Mouse (Mus musculus): ENCODE measurements around the gene Lrrc20.

The Lrrc20 gene

DNA sequence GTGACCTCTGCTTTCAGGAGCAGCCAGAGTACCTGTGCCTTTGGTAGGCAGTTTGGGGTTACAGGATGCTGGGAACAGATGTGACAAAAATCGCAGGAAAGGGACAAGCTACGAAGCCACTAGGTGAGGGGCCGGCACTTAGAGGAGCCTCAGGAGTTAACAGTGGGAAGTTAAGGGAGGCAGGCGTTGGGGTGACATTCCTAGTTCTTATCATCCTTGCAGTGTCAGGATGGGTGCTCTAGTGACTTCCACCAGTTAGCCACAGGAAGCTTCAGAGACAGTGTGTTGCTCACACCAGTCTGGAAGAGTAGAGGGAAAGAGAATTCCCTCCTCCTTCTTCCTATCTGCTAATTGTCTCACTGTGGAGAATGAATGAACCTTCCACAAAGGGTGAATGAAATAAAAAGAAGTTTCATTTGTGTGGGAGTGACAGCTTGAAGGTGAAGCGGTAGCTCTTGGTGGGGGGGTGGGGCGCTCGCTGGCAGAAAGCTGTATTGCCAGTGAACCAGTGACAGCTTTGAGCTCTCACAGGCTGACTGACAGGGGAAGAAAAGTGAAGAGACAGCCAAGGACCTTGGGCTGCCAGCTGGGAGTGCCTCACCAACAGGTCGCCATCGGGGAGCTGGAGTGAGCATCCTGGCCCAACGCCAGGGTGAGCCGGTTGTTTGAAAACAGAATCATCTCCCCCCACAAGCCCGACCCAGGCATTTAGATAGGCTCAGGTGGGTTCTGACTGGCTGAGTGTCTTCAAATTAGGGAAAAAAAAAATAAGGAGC, 41.9 kb downstream of the Lrrc20 start:
- DNase-seq (ENCODE audit: low spot score), result no peak

DNA sequence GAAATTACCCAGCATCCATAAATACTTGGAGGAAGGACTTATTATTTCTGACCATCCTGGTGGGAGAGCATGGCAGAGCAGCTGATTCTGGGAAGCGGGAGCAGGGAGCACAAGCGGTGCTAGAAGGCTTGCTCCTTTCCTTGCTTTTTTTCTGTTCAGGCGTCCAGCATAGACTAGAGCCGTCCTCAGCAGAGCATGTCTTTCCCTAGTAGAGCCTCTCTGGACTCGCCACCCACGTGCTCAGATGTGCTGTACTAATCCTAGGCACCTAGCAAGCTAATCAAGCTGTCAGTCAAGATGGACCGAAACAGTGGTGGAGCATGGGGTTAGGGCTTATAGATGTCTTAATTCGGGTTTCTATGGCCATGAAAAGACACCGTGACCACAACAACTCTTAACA, 42.7 kb downstream of the Lrrc20 start:
- no peak for DNase-seq (ENCODE audit: low spot score)

DNA sequence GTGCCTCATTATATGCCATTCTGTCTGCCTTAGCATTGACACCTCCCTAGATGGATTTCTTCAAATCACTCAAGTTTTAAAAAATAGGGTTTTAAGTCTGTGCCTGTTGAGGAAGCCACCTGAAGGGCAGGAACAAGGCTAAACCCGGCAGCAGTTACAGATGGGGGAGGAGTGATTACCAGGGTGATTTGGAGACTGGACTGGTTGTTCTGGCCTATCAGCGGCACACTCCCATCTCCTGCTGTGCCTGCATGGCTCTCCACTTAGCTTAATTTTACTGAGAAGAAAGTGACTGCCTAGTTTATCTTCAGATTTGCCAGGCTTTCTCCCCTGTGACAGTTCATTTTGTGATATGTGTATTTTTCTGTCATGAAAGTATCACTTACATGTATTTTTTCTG, 43.9 kb downstream of the Lrrc20 start:
- no peak for DNase-seq (ENCODE audit: low spot score)

DNA sequence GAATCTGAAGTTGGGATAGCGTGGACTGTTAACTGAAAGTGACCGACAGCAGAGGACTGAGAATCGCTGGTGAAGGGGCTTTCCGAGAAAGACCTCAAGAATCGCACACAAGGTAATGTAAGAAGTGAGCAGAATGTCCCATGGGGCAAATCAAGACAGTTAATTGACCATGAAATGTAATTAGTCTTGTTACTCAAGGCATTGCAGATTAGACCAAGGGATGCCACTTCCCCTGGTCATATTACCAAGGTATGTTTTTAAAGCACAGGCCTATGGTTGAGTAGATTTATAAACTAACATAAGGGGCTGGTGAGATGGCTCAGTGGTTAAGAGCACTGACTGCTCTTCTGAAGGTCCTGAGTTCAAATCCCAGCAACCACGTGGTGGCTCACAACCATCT, 45.1 kb downstream of the Lrrc20 start:
- DNase-seq (ENCODE audit: low spot score), result no peak

DNA sequence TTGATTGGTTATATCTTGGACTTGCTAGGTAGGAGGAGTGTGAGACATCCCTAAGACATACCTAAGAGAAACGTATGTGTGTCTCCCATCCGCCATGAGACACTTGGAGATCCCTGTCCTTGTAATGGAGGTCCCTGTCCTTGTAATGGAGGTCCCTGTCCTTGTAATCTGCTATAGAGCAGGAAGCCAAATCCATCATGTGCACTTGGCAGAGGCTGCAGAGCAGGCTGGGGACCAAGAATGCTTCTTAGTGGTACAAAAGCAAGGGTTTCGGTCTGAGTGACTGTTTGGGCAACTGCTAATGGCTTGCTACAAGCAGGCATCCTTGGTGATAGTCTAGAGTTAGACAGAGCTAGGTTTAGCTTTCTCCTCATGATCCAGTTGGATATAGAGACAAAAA, 55.3 kb downstream of the Lrrc20 start:
- DNase-seq (ENCODE audit: low spot score), result no peak

DNA sequence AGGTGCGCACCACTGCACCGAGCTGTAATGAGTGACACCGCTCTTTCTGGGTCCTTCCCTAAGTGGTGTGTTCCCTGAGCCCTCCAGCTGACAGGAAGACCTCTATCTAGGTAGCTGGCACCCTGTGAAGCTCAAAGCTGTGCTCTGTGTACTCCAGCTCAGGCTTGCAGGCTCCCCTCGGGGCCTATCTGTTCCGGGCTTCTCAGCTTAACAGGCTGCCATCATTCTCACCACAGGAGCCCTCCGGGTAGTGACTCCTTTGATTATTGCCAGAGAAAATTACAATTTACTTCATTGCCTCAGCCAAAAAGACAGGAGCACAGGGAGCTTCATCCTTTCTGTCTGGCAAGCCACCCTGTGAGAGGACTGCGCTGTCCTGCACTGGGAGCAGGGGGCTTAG, 57.7 kb downstream of the Lrrc20 start:
- no peak for DNase-seq (ENCODE audit: low spot score)

DNA sequence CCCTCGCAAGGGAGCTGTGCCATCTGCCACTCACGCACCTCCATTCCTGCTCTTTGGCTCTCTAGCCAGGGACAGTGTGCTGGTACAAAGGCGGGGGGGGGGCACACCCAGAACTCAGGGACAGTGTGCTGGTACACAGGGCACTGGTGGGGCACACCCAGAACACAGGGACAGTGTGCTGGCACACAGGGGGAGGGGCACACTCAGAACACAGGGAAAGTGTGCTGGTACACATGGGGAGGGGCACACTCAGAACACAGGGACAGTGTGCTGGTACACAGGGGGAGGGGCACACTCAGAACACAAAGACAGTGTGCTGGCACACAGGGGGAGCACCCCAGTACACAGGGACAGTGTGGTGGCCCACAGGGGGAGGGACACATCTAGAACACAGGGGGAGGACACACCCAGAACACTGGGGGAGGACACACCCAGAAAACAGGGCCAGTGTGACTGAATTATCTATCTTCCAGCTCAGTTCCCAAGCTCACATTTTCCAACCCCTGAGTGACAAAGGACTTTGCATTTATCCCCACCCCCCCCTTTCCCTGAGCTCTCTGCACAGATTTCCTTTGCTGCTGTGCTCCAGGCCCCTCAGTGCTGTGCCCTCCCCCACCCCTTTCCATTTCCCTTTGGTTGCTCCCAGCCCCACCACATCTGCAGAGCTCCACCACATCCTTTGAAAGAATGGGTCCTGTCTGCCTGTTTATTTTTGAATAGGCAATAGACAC, 58.9 kb downstream of the Lrrc20 start:
- no peak for DNase-seq (ENCODE audit: low spot score)

DNA sequence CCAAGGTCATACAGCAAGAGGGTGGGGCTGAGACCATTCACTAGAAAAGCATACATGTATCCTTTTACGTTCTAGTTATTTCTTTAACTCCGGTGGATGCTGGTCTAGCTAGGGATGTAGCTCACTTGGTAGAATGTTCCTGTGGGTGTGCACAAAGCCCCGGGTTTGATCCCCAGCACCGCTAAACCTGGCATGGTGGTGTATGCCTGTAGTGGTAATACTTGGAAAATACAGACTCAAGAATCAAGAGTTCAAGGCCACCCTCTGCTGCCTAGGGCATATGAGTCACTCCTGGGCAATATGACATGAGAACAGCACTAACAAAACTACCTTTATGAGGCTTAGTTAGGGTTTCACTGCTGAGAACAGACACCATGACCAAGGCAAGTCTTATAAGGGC, 59.8 kb downstream of the Lrrc20 start:
- no peak for DNase-seq (ENCODE audit: low spot score)

DNA sequence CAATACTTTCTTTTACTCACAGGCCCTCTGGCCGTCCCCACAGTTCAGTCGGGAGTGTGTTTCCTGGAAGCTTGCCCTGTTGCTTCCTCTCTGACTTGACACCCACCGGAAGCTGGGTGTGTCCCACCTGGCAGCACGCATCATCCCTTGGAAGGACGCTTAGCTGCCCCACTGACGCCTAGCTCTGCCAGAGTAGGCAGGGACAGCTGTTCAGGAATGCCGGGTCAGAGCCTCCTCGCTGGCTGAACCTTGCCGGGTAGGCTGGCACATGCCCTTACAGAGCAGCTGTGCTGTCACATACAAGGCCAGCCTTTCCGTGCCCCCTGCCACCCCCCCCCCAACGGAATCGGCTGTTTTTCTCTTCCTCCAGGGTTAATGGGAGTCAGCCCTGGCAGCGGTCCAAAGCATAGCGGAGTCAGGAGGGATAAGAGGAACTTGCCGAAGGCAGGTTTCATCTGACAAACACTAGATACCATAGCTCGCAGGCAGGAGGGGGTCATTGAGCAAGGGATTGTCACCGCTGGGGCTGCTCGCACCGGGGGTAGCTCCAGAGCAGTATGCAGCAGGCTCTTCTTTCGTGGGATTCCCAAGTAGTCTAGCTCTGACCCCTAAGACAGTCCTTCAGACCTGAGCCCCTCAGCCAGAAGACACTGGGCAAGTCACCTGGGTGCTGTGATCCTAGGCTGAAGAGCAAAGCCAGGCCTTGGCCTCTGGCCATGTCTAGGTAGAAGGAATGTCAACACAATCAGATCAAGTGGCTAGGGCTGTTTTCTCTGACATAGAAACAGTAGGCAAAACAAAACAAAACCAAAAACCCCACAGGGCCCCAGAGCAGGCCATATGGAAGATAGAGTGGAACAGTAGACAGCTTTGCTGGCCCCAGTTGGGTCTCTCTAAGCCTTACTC, 60.8 kb downstream of the Lrrc20 start:
- DNase-seq (ENCODE audit: low spot score), result peak; percentile 32

DNA sequence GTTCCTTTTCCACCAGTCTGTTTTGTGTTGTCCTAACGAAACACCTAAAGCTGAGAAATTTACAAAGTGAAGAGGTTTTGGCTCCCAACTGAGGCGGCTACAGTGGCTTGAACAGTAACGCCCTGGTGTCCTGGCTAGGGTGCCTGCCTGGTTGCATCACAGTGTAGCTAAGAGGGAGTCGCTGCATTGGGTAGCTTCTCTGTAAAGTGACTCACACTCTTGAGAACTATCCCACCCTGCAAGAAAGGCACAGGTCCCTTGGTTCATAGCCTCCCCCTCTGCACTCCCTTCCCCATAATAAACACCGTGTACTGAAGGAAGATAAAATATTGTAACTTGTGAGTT, 61.4 kb downstream of the Lrrc20 start:
- no peak for DNase-seq (ENCODE audit: low spot score)

DNA sequence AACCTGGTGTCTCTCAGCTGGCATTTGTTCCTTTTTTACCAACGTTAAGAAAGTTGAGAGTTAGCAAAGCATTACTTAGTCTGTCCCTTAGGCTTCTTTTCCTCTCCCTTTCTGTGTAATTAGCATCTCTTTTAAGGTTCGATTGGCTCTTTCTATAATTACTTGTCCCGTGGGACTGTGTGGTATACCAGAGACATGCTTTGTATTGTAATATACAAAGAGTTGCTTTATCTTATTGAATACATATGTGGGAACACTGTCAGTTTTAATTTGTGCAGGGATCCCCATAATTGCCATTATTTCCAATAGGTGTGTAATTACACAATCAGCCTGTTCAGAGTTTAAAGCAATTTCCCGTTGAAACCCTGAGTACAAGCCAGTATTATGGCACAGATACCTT, 62.8 kb downstream of the Lrrc20 start:
- DNase-seq (ENCODE audit: low spot score), result no peak

DNA sequence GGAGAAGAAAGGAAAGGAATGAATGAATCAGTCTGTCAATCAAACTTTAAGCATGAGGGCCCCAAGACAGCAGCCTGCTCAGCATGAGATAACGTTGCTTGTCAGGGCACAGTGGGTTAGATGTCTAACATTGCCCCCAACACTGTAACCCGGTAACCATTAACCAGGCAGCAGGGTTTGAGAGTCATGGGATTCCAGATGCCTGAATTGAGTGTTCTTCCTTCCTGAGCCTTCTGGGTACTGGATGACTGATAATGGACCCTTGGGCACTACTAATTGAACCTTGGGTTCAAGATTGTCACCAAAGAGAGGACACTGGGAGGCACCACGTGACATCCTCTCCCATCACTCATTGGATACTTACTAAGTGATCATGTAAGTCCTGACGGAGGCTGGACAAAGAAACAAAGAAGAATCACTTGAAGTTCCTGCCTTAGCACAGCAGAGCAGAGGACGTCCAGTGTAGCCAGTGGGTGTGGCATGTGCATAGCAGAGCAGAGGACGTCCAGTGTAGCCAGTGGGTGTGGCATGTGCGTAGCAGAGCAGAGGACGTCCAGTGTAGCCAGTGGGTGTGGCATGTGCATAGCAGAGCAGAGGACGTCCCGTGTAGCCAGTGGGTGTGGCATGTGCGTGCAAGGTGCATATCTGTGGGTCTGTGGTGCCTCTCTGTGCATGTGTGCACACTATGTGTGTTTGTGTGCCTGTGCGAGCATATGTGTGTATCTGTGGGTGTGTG, 68.7 kb downstream of the Lrrc20 start:
- no peak for DNase-seq (ENCODE audit: low spot score)

DNA sequence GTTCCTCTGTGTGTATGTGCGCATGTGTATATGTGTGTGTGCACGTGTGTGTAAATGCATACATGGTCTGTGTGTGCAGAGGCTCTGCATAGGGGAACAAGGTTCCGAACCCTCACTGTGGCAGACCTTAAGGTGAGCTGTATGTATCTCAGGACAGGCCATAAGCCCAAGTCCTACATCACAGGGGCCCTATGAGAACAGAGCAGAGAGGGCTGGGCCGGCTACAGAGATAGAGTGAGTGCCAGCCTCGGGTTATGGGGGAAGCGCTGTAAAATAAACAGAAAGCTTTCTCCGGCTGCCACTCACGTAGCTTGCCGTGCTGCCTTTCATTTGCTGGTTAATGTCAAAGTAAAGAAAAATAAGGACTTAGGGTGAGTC, 69.3 kb downstream of the Lrrc20 start:
- DNase-seq (ENCODE audit: low spot score), result no peak

DNA sequence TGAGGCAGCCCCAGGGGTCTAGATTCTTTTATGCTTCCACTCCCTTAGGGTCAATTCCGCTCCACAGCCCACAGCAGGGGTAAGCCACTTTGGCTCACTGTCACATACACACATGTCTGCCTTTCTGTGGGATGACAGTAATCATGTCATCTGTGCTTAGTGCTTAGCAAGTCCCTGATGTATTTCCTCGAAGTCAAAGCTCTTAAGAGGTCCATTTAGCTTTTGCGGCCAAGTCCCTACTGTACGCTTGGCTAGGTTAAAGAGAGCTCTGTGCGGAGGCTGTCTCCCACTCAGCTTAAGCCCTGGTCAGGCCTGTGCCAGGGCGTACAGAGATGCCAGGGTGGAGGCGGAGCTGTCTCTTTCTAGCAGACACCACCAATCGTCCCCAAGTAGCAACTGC, 74.5 kb downstream of the Lrrc20 start:
- no peak for DNase-seq (ENCODE audit: low spot score)

DNA sequence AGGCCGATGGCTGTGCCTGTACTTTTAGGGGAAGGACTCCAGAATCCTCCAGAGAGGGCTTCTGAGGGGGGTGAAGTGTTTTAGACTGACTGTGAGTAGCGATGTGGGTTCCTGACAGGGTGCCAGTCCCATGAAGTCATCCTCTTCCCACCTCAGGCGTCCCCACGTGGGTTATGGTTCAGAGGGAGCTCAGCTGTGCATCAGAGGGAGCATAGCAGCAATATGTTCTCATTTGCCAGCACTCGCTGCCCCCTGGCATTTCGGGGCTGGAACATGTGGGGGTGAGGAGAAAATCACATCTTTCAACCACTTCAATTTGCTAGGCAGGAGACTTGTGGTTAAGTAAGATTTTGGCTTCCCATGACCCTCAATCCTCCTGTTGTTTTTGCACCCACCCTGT, 79.6 kb downstream of the Lrrc20 start:
- DNase-seq (ENCODE audit: low spot score), result no peak

DNA sequence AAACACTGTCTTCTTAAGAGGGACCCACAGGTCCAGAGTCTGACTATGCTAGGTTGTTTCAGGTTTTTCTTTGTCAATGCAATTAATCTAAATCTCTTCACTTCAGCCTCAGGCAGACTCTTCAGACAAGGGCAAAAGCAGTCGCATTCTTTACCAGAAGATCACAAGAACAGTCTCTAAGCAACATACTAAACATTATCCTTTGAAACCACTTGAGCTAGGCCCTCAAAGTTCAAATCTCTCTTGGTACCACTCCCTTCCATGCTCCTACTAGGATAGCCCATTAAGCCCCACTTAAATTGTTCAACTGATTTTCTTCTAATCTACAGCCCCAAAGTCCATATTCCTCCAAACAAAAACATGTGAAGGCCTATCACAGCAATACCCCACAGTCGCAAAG, 83.0 kb downstream of the Lrrc20 start:
- DNase-seq (ENCODE audit: low spot score), result no peak

DNA sequence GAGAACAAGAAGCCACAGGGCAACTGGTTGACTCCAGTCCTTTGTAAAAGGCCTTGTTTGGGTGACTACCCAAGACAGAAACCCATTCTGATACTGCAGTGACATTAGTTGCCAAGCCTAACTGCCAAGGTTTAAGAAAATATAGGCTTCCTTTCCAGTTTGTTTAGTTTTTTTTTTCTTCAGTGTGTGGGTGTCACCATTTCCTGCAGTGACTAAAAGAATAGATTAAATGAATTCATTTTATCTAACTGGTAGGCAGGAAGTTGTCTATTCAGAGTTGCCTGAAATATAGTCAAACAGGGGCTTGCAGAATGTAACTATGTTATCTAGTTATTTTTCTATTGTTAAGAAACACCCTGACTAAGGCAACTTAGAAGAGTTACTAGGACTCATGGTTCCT, 83.9 kb downstream of the Lrrc20 start:
- DNase-seq (ENCODE audit: low spot score), result no peak

DNA sequence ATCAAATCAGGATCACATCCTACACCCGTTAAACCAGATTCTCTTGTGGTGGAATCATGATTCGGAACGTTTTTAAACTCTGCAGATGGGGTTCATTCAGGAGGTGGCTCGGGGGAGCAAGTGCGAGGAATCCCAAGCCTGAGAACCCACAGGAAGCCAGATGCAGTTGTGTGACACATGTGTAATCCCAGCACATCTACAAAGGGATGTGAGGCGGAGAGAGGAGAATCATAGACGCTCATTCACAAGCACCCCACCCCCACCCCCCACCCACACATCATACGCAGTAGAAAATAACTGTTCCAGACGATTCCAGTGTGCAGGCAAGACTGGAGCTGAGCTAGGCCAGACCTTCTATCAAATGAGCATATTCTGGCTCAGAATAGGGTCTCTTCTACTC, 87.9 kb downstream of the Lrrc20 start:
- no peak for DNase-seq (ENCODE audit: low spot score)

DNA sequence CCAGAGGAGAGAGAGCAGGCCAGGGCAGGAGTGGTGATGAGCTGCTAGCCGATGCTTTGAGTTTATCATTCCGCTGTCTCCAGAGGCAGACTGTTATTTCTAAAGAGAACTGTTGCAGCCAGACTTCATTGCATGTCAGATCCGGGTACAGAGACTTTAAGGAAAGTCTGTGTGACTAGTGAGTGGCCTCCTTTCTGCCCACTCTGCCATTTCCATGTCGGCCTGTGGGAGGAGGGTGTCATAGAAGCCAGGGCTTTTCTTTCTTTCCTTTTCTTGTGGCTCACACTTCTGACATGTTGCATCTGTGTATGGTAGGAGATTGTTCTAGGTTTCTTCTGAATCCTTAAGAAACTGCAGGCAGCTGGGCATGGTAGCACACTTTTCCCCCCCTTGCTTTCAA, 88.8 kb downstream of the Lrrc20 start:
- DNase-seq (ENCODE audit: low spot score), result no peak

DNA sequence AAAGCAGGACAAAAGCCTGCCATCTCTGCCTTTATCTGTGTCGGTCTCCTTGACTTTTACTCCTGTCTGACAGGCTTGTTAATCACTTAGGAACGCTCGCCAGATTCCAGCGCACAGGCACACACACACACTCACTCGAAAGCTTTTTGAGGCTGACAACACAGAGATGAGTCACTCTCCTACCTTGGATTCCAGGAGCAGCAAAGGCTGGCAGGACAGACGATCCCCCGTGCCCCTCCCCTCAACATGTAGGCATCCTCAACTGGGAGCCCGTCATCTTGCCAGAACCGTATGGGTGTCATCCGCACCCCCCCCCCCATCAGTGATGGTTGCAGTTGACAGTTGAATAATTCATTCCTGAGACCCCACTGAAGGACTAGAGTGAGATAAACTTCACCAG, 94.6 kb downstream of the Lrrc20 start:
- no peak for DNase-seq (ENCODE audit: low spot score)

DNA sequence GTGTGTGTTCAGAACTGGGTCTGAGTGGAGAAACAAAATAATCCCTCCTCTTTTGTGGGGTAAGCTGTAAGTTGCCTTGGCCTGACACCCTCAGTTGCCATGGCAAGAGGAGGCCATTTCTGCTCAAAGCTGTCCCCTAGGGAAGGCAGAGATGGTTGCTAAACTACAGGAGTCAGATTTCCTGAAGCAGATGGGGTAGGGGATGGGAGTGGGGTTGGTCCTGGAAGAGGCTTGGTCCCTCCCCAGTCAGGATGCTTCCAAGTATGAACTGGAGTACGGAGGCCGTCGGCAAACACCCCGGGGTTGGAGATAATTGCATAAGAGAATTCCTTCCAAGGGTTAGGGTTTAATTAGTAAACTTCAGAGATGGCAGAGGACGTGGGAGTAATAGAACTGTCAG, 96.5 kb downstream of the Lrrc20 start:
- DNase-seq (ENCODE audit: low spot score), result no peak

DNA sequence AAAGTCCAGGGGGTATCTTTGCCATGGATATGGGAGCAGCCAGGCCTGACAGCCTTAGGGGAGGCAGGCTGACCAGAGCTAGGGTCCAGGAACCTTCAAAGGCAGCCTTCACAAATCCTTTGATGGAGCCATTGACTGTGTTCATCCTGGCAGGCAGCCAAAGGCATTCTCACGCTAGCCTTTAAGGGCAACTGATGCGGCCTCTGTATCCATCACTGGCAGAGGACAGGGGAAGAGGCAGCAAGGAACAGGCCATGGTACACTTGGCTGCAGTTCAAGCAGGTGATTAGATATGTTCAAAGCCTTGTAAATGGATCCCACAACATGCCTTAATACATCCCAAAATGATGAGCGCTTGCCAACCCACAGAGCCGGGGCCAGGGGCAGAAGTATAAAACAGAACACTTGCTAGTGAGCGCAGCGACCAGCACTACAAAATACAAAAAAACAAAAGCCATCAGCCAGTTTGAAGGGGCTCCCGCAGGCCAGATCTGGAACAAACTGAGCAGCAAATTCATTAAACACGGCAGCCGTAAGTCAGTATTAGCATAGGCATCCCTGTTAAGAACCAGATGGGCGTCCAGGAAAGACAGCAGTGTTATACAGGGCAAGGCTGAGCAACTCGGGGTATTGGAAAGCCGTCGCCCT, 100.6 kb downstream of the Lrrc20 start:
- no peak for DNase-seq (ENCODE audit: low spot score)
